Mouse (Mus musculus) limb, embryonic 14.5 days (tissue): ENCODE data around the gene Gfi1b. TPM values are rescaled to one million over a fixed set of nuclear protein-coding genes. Genes with fewer than 3 reads are reported as not detected.
A peak's percentile ranks its signal among the peaks of the same experiment; 100 is the strongest.

Source experiments
- ATAC-seq: fragments of 200-750 bp; cut with Nextera tagmentation; 2 replicates; pipeline ENCODE4 v1.8.0; 2017; ENCODE audit warnings: low read depth, moderate number of reproducible peaks, moderate TSS enrichment; ENCODE audit not compliant: low FRiP score
- DNase-seq: peaks from one replicate; pipeline ENCODE4 v3.0.0-alpha.2; 2015; ENCODE audit warnings: low spot score
- H3K27ac ChIP-seq: fragments of 300-500 bp; sonication (generic); replicated peaks from 2 replicates; pipeline ENCODE4 v1.5.1; 2014; ENCODE audit warnings: low read depth, mild to moderate bottlenecking, low read length, moderate library complexity, mixed read lengths
- H3K27me3 ChIP-seq: fragments of 300-500 bp; sonication (generic); 2 replicates; pipeline ENCODE4 v1.6.1; 2014; ENCODE audit warnings: low read length, mixed read lengths; ENCODE audit not compliant: control insufficient read depth, insufficient read depth
- H3K36me3 ChIP-seq: fragments of 300-500 bp; sonication (generic); 2 replicates; pipeline ENCODE4 v1.6.1; 2014; ENCODE audit warnings: mild to moderate bottlenecking, low read length, moderate library complexity, mixed read lengths; ENCODE audit not compliant: control insufficient read depth, insufficient read depth
- H3K4me1 ChIP-seq: fragments of 300-500 bp; sonication (generic); 2 replicates; pipeline ENCODE4 v1.6.1; 2014; ENCODE audit warnings: antibody characterized with exemption, low read length, mixed read lengths; ENCODE audit not compliant: control insufficient read depth, insufficient read depth
- H3K4me2 ChIP-seq: fragments of 300-500 bp; sonication (generic); replicated peaks from 2 replicates; pipeline ENCODE4 v1.6.1; 2014; ENCODE audit warnings: low read depth, mild to moderate bottlenecking, low read length, moderate library complexity; ENCODE audit not compliant: severe bottlenecking
- H3K4me3 ChIP-seq: fragments of 300-500 bp; sonication (generic); replicated peaks from 2 replicates; pipeline ENCODE4 v1.5.1; 2014; ENCODE audit warnings: low read length
- H3K9ac ChIP-seq: fragments of 300-500 bp; sonication (generic); 2 replicates; pipeline ENCODE4 v1.6.1; 2014; ENCODE audit warnings: mild to moderate bottlenecking, low read depth, low read length, moderate library complexity; ENCODE audit not compliant: severe bottlenecking
- H3K9me3 ChIP-seq: fragments of 300-500 bp; sonication (generic); 2 replicates; pipeline ENCODE4 v1.6.1; 2016; ENCODE audit warnings: low read length; ENCODE audit not compliant: control insufficient read depth
- POLR2A ChIP-seq: fragments of 200-500 bp; IDR thresholded peaks from 2 replicates; pipeline ENCODE4 v1.8.0; 2012; ENCODE audit warnings: inconsistent platforms, mild to moderate bottlenecking, moderate library complexity, borderline replicate concordance; ENCODE audit not compliant: insufficient read depth, insufficient read length; ENCODE audit errors: extremely low read depth
- WGBS: fragments of 180-500 bp; shearing (Covaris S2); extraction: QIAGEN DNeasy Blood & Tissue Kit; methylation state at CpG from one replicate; pipeline ENCODE4 v1.1.7; 2014; 5-methylcytosine and 5-hydroxymethylcytosine counted together
- polyA plus RNA-seq, 2 experiments: library from polyadenylated mRNA; depleted of rRNA in 1 of 2; stranded (reverse) in 1 of 2; unstranded in 1 of 2; fragments of >200 nt; fragmentation: Nextera tagmentation in 1 of 2; extraction: Ambion mirVana in 1 of 2; gene quantifications; 2 replicates each; pipeline versions ENCODE4 v1.2.1 to v1.2.3; 2012 to 2014

Gene Gfi1b
- polyA plus RNA-seq, 2 experiments, result 0.29 to 0.33 TPM

DNA sequence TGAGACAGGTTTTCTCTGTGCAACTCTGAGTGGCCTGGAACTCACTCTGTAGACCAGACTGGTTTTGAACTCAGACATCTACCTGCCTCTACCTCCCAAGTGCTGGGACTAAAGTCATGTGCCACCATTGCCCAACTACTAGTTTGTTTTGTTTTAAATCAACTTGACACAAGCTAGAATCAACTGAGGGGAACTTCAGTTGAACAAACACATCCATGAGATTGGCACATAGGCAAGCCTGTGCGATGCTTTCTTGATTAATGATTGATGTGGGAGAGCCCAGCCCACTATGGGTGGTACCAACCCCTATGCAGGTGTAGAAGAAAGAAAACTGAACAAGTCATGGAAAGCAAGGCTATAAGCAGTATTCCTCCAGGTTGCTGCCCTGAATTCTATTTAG is 13.4 kb upstream of the Gfi1b start:
- no peak overlapping the region for H3K4me3 ChIP-seq
- no peak for ATAC-seq
- H3K36me3 ChIP-seq, result no peaks in the 10 kb centered on the region
- H3K9ac ChIP-seq, result no peak overlapping the region
- H3K9me3 ChIP-seq, result no peaks in the 10 kb centered on the region
- TF ChIP-seq POLR2A, result no peak
- H3K4me1 ChIP-seq, result peaks cover 6% of the 10 kb centered on the region
- H3K27me3 ChIP-seq, result no peaks in the 10 kb centered on the region
- no peak overlapping the region for H3K4me2 ChIP-seq
- H3K27ac ChIP-seq, result no peak overlapping the region
- 87% methylated on average over 1 of the region's 1 CpGs for WGBS
- DNase-seq, result no peak

- no peak for ATAC-seq
- WGBS, result 41% methylated on average over 4 of the region's 4 CpGs
- no peak for DNase-seq
Observed at GRCm38 (mm10) chr2:28633136-28633535, 11.4 kb upstream of the Gfi1b start.

GRCm38 (mm10) chr2:28632626-28633025 is 10.8 kb upstream of the Gfi1b start:
- Histone ChIP-seq H3K27ac (no peak overlapping the region), H3K4me1 (peaks cover 13% of the 10 kb centered on the region), H3K27me3 (no peaks in the 10 kb centered on the region), H3K4me3 (no peak overlapping the region), H3K9me3 (no peaks in the 10 kb centered on the region), H3K36me3 (no peaks in the 10 kb centered on the region), H3K4me2 (no peak overlapping the region), H3K9ac (no peak overlapping the region)
- no peak for TF ChIP-seq POLR2A
- DNase-seq (no peak), ATAC-seq (no peak)
- WGBS, result 61% methylated on average over 1 of the region's 1 CpGs

More at GRCm38 (mm10) chr2:28633136-28633535, 11.4 kb upstream of the Gfi1b start:
- TF ChIP-seq POLR2A, result no peak
- Histone ChIP-seq H3K4me1 (peaks cover 16% of the 10 kb centered on the region), H3K4me3 (no peak overlapping the region), H3K27ac (no peak overlapping the region), H3K9me3 (no peaks in the 10 kb centered on the region), H3K36me3 (no peaks in the 10 kb centered on the region), H3K4me2 (no peak overlapping the region), H3K27me3 (no peaks in the 10 kb centered on the region), H3K9ac (no peak overlapping the region)

- 4% methylated on average over 4 of the region's 4 CpGs for WGBS
- no peak for TF ChIP-seq POLR2A
- H3K9me3 ChIP-seq, result no peaks in the 10 kb centered on the region
- H3K27me3 ChIP-seq, result no peaks in the 10 kb centered on the region
- peaks cover 13% of the 10 kb centered on the region for H3K4me1 ChIP-seq
- no peaks in the 10 kb centered on the region for H3K36me3 ChIP-seq
- no peak overlapping the region for H3K4me2 ChIP-seq
- no peak overlapping the region for H3K4me3 ChIP-seq
- DNase-seq (peak; percentile 71), ATAC-seq (peak; percentile 82)
- no peak overlapping the region for H3K27ac ChIP-seq
- H3K9ac ChIP-seq, result no peak overlapping the region
Observed at GRCm38 (mm10) chr2:28629911-28630381, 8.2 kb upstream of the Gfi1b start.

- H3K27ac ChIP-seq, result no peak overlapping the region
- 70% methylated on average over 2 of the region's 2 CpGs for WGBS
- no peaks in the 10 kb centered on the region for H3K27me3 ChIP-seq
- no peak overlapping the region for H3K4me3 ChIP-seq
- H3K9me3 ChIP-seq, result no peaks in the 10 kb centered on the region
- peaks cover 13% of the 10 kb centered on the region for H3K4me1 ChIP-seq
- H3K36me3 ChIP-seq, result no peaks in the 10 kb centered on the region
- ATAC-seq (no peak), DNase-seq (no peak)
- H3K4me2 ChIP-seq, result no peak overlapping the region
- no peak for TF ChIP-seq POLR2A
- H3K9ac ChIP-seq, result no peak overlapping the region
Observed at GRCm38 (mm10) chr2:28628053-28628452, 6.3 kb upstream of the Gfi1b start.

DNA sequence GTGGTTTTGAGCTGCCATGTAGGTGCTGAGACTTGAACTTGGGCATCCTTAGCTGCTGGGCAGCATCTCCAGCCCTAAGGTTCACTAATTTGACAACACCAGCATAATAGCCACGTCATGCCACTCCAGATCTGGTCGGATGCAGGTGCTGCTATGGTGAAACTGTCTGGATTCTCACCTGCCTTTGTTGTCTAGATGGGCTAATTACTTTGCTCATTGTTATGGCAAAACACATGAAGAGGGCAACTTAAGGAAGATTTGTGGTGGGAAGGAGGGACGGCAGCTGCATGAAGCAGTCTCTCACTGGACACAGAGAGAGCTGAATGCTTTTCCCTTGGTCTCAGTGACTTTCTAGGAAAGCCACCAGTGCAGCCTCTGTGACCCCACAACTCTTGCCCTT is 4.3 kb upstream of the Gfi1b start:
- Histone ChIP-seq H3K27ac (no peak overlapping the region), H3K36me3 (no peaks in the 10 kb centered on the region), H3K27me3 (peaks cover 16% of the 10 kb centered on the region; the same call in 1 of the 2 replicates), H3K9ac (no peak overlapping the region), H3K9me3 (no peaks in the 10 kb centered on the region), H3K4me1 (peaks cover 13% of the 10 kb centered on the region), H3K4me2 (no peak overlapping the region), H3K4me3 (no peak overlapping the region)
- 83% methylated on average over 3 of the region's 3 CpGs for whole genome bisulfite sequencing
- DNase-seq (no peak), ATAC-seq (no peak)
- TF ChIP-seq POLR2A, result no peak
